Mouse (Mus musculus): ENCODE measurements around the gene Nap1l1.

DNA sequence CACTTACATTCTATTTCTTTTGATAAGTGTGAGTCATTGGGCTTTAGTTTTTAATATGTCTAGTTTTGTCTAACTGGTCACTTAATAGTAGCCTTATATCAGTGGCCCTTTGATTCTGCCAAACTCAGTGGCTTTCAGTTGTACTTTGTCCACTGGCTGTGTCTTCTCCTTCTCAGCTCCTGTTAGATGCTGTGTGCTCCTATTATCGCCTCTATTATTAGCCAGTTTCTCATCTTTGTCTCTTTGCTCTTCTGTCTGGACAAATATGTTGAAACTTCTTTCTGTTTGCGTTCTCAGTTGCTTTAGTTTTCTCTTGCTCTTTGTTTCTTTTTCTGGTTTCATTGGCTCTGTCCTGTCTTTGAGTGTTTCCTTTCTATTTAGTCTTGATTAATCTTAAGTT lies 9.6 kb downstream of the Nap1l1 start:
- TF ChIP-seq CTCF (IDR thresholded peaks at IDR 0.05; ENCODE audit: low read depth, low read length) (no peak), POLR2A (IDR thresholded peaks at IDR 0.05; ENCODE audit: borderline replicate concordance, low read depth, low read length) (no peak)
